Mouse (Mus musculus): ENCODE measurements at regions not wholly inside any gene's neighbourhood (a gene's known extent, or its start where the extent isn't known, plus 50 kb on each side); places are given as distances from the start of the nearest gene placed in this dataset.

DNA sequence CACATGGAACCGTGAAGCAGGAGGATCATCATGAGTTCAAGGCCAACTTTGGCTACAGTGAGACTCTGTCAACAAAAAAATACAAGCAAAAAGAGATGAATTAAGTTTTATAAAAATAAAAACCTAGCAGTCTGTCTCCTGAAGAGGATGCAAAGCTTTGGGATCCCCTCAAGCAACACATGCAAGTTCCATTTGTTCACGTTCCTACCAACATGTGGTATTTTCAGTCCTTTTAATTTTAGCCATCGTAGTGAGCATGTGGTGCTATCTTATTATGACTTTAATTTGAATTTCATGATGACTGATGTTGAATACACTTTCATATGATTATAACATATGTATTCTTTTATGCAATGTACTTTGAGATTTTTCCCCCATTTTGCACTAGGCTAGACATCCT is 1244.9 kb upstream of the Gm7489 start:
- no peak overlapping the region for H3K4me3 ChIP-seq (ENCODE audit: low read depth, low read length)
- no peak overlapping the region for H3K27ac ChIP-seq (ENCODE audit: low read depth)
- H3K27me3 ChIP-seq (ENCODE audit: insufficient read depth, low read length), result no peaks in the 10 kb centered on the region
- H3K9me3 ChIP-seq (ENCODE audit: low read length), result no peaks in the 10 kb centered on the region
- H3K4me1 ChIP-seq (ENCODE audit: insufficient read depth), result no peaks in the 10 kb centered on the region
- DNase-seq, result no peak
- 80% methylated on average over 3 of the region's 3 CpGs for WGBS (ENCODE audit: insufficient replicate concordance)
- no peak for TF ChIP-seq EP300 (IDR thresholded peaks at IDR 0.05; ENCODE audit: low read depth)
- no peak for TF ChIP-seq CTCF (IDR thresholded peaks at IDR 0.05; ENCODE audit: low read depth)
- ATAC-seq, result no peak
- no peak overlapping the region for H3K9ac ChIP-seq (replicated peaks)
- H3K4me2 ChIP-seq (ENCODE audit: low read depth, low read length), result no peak overlapping the region
- H3K36me3 ChIP-seq (replicated peaks; ENCODE audit: insufficient read depth, low read length), result no peaks in the 10 kb centered on the region

- H3K4me3 ChIP-seq (ENCODE audit: low read depth, low read length), result no peak overlapping the region
- H3K36me3 ChIP-seq (replicated peaks; ENCODE audit: insufficient read depth, low read length), result no peaks in the 10 kb centered on the region
- H3K9me3 ChIP-seq (ENCODE audit: low read length), result no peaks in the 10 kb centered on the region
- H3K4me2 ChIP-seq (ENCODE audit: low read depth, low read length), result no peak overlapping the region
- DNase-seq (no peak), ATAC-seq (no peak)
- H3K27me3 ChIP-seq (ENCODE audit: insufficient read depth, low read length), result no peaks in the 10 kb centered on the region
- WGBS (ENCODE audit: insufficient replicate concordance), result 72% methylated on average over 2 of the region's 2 CpGs
- no peak overlapping the region for H3K9ac ChIP-seq (replicated peaks)
- no peaks in the 10 kb centered on the region for H3K4me1 ChIP-seq (ENCODE audit: insufficient read depth)
- TF ChIP-seq CTCF (IDR thresholded peaks at IDR 0.05; ENCODE audit: low read depth), result no peak
- no peak overlapping the region for H3K27ac ChIP-seq (ENCODE audit: low read depth)
Measured at GRCm38 (mm10) chr15:52645961-52646360, 1238.7 kb upstream of the Gm7489 start.

GRCm38 (mm10) chr15:52657916-52658315 is 1226.8 kb upstream of the Gm7489 start:
- DNase-seq (no peak), ATAC-seq (no peak)
- Histone ChIP-seq H3K9me3 (ENCODE audit: low read length) (no peaks in the 10 kb centered on the region), H3K36me3 (replicated peaks; ENCODE audit: insufficient read depth, low read length) (no peaks in the 10 kb centered on the region), H3K4me3 (ENCODE audit: low read depth, low read length) (no peak overlapping the region), H3K4me2 (ENCODE audit: low read depth, low read length) (no peak overlapping the region), H3K9ac (replicated peaks) (no peak overlapping the region), H3K27me3 (ENCODE audit: insufficient read depth, low read length) (no peaks in the 10 kb centered on the region), H3K27ac (ENCODE audit: low read depth) (no peak overlapping the region), H3K4me1 (ENCODE audit: insufficient read depth) (no peaks in the 10 kb centered on the region)
- no peak for TF ChIP-seq EP300 (IDR thresholded peaks at IDR 0.05; ENCODE audit: low read depth)
- no peak for TF ChIP-seq CTCF (IDR thresholded peaks at IDR 0.05; ENCODE audit: low read depth)
